Mouse (Mus musculus) CH12.LX (cell line): ENCODE results near the gene Rogdi. TPM values are rescaled to one million over a fixed set of nuclear protein-coding genes. Genes with fewer than 3 reads are reported as not detected.

ENCODE experiments used
- DNase-seq: peaks from one replicate; pipeline ENCODE4 v3.0.0-alpha.2; 2013; ENCODE audit errors: extremely low read depth
- H3K27ac ChIP-seq: 2 replicates; pipeline ENCODE4 v1.5.1; 2012; ENCODE audit warnings: low read depth, mild to moderate bottlenecking, control low read depth, moderate library complexity; ENCODE audit not compliant: insufficient read depth
- H3K27me3 ChIP-seq: replicated peaks from 2 replicates; pipeline ENCODE3; 2012; ENCODE audit warnings: inconsistent platforms
- H3K36me3 ChIP-seq, 2 experiments: replicated peaks in 1 of 2; 2 replicates each; pipeline versions ENCODE3 to v1.6.1; 2012; ENCODE audit warnings: inconsistent platforms in 1 of 2, low read length in 1 of 2, mild to moderate bottlenecking in 1 of 2, mixed read lengths in 1 of 2, moderate library complexity in 1 of 2; ENCODE audit not compliant: control insufficient read depth in 1 of 2, insufficient read depth in 1 of 2
- H3K4me1 ChIP-seq, 2 experiments: 2 replicates each; pipeline ENCODE4 v1.6.1; 2012; ENCODE audit warnings: inconsistent platforms in 1 of 2, moderate library complexity in 1 of 2; ENCODE audit not compliant: insufficient read depth in 2 of 2, control insufficient read depth in 1 of 2
- H3K4me2 ChIP-seq: 2 replicates; pipeline ENCODE4 v1.6.1; 2012; ENCODE audit warnings: low read depth, mild to moderate bottlenecking, control low read depth; ENCODE audit not compliant: poor library complexity, insufficient read depth, severe bottlenecking
- H3K4me3 ChIP-seq, 3 experiments: fragments of 150-350 bp in 1 of 3; sonication (generic) in 1 of 3; replicated peaks in 1 of 3; 2 replicates each; pipeline versions ENCODE3 to v1.5.1; 2011 to 2012; ENCODE audit warnings: low read depth in 2 of 3, low read length in 2 of 3, mild to moderate bottlenecking in 2 of 3, moderate library complexity in 2 of 3, control low read depth in 1 of 3, improper control_type of control experiment in 1 of 3, inconsistent platforms in 1 of 3, mixed read lengths in 1 of 3; ENCODE audit not compliant: poor library complexity in 1 of 3
- H3K79me2 ChIP-seq: replicated peaks from 2 replicates; pipeline ENCODE4 v1.6.1; 2012; ENCODE audit warnings: mild to moderate bottlenecking, moderate library complexity; ENCODE audit not compliant: control insufficient read depth, poor library complexity, insufficient read depth, severe bottlenecking; ENCODE audit errors: extremely low read depth
- H3K9ac ChIP-seq: 2 replicates; pipeline ENCODE4 v1.6.1; 2012; ENCODE audit warnings: low read depth, mild to moderate bottlenecking, control low read depth, moderate library complexity; ENCODE audit not compliant: insufficient read depth
- H3K9me3 ChIP-seq: replicated peaks from 2 replicates; pipeline ENCODE3; 2012; ENCODE audit warnings: low read length, inconsistent platforms, mixed read lengths
- BHLHE40 ChIP-seq: IDR thresholded peaks from 2 replicates; pipeline ENCODE4 v1.6.1; 2011; ENCODE audit warnings: mild to moderate bottlenecking, low read depth, low read length, improper control_type of control experiment
- CHD1 ChIP-seq: IDR thresholded peaks from 2 replicates; pipeline ENCODE4 v1.6.1; 2012; ENCODE audit warnings: low read depth, low read length, improper control_type of control experiment, inconsistent platforms
- CHD2 ChIP-seq: IDR thresholded peaks from 2 replicates; pipeline ENCODE4 v1.6.1; 2011; ENCODE audit warnings: low read length, improper control_type of control experiment
- CTCF ChIP-seq, 2 experiments: IDR thresholded peaks in 1 of 2; conservative IDR thresholded peaks in 1 of 2; 2 replicates each; pipeline ENCODE4 v1.5.1; 2011 to 2012; ENCODE audit warnings: low read depth in 2 of 2, low read length in 2 of 2, improper control_type of control experiment in 1 of 2, inconsistent platforms in 1 of 2, mild to moderate bottlenecking in 1 of 2, moderate library complexity in 1 of 2
- E2F4 ChIP-seq: IDR thresholded peaks from 2 replicates; pipeline ENCODE4 v1.6.1; 2011; ENCODE audit warnings: low read depth, low read length, improper control_type of control experiment; ENCODE audit not compliant: insufficient replicate concordance
- ETS1 ChIP-seq: conservative IDR thresholded peaks from 2 replicates; pipeline ENCODE4 v1.6.1; 2012; ENCODE audit warnings: low read depth, mild to moderate bottlenecking, inconsistent platforms, low read length, improper control_type of control experiment, moderate library complexity
- HCFC1 ChIP-seq: IDR thresholded peaks from 2 replicates; pipeline ENCODE4 v1.6.1; 2012; ENCODE audit warnings: low read depth, mild to moderate bottlenecking, inconsistent platforms, low read length, improper control_type of control experiment
- IRF4 ChIP-seq: IDR thresholded peaks from 2 replicates; pipeline ENCODE4 v1.6.1; 2014; ENCODE audit warnings: low read depth, mild to moderate bottlenecking, inconsistent platforms, low read length, improper control_type of control experiment
- JUN ChIP-seq: IDR thresholded peaks from 2 replicates; pipeline ENCODE4 v1.6.1; 2011; ENCODE audit warnings: low read depth, mild to moderate bottlenecking, low read length, improper control_type of control experiment, moderate library complexity; ENCODE audit not compliant: insufficient read depth
- KAT2A ChIP-seq: IDR thresholded peaks from 2 replicates; pipeline ENCODE4 v1.6.1; 2012; ENCODE audit warnings: low read length, improper control_type of control experiment, inconsistent platforms; ENCODE audit not compliant: insufficient replicate concordance
- MAZ ChIP-seq: IDR thresholded peaks from 2 replicates; pipeline ENCODE4 v1.6.1; 2012; ENCODE audit warnings: low read depth, mild to moderate bottlenecking, inconsistent platforms, low read length, improper control_type of control experiment, moderate library complexity
- MXI1 ChIP-seq: IDR thresholded peaks from 2 replicates; pipeline ENCODE4 v1.6.1; 2011; ENCODE audit warnings: mild to moderate bottlenecking, low read depth, low read length, improper control_type of control experiment
- PAX5 ChIP-seq: IDR thresholded peaks from 2 replicates; pipeline ENCODE4 v1.6.1; 2012; ENCODE audit warnings: low read length, inconsistent platforms, mixed read lengths
- POLR2A ChIP-seq: IDR thresholded peaks from 2 replicates; pipeline ENCODE4 v1.6.1; 2011; ENCODE audit warnings: low read depth, mild to moderate bottlenecking, improper control_type of control experiment, low read length
- RAD21 ChIP-seq: IDR thresholded peaks from 2 replicates; pipeline ENCODE4 v1.6.1; 2011; ENCODE audit warnings: low read depth, mild to moderate bottlenecking, low read length, improper control_type of control experiment, moderate library complexity
- TBP ChIP-seq: conservative IDR thresholded peaks from 2 replicates; pipeline ENCODE4 v1.6.1; 2011; ENCODE audit warnings: low read depth, low read length, improper control_type of control experiment
- ZC3H11A ChIP-seq: IDR thresholded peaks from 2 replicates; pipeline ENCODE4 v1.6.1; 2012; ENCODE audit warnings: low read depth, mild to moderate bottlenecking, inconsistent platforms, low read length, improper control_type of control experiment
- dilution Hi-C: fragments of 300-500 bp; cut with MboI; formaldehyde crosslinking; loops from 2 replicates; pipeline ENCODE4 v1.14.3; 2020; ENCODE audit warnings: low sequenced_read_pairs; ENCODE audit not compliant: extremely low pct_unique_long_range_greater_than_20kb, extremely low pct_ligation_motif_present
- in situ Hi-C: fragments of 300-500 bp; cut with MboI; formaldehyde crosslinking; loops from 3 replicates; pipeline ENCODE4 v1.14.3; 2019; ENCODE audit warnings: low sequenced_read_pairs, low pct_ligation_motif_present, low pct_unique_long_range_greater_than_20kb, mixed read lengths
- polyA plus RNA-seq: library from polyadenylated mRNA; unstranded; fragments of >175 nt; gene quantifications from 2 replicates; pipeline ENCODE4 v1.2.1, GENCODE M21; 2012; ENCODE audit warnings: low read depth; ENCODE audit not compliant: insufficient read length
- total RNA-seq, 2 experiments: library from RNA; depleted of rRNA; stranded (reverse); fragments of 300-350 nt in 1 of 2; fragments of >200 nt in 1 of 2; gene quantifications; 2 replicates each; pipeline ENCODE4 v1.2.3; 2012 to 2014

Rogdi gene
- total and polyA plus RNA-seq, 3 experiments: 25.1 to 121 (median 33.4) TPM

- TF ChIP-seq CHD1: no peak
- TF ChIP-seq IRF4: no peak
- TF ChIP-seq JUN: no peak
- no peak for TF ChIP-seq KAT2A
- no peak for TF ChIP-seq CTCF (conservative IDR thresholded peaks at IDR 0.05 in 1 of 2, IDR thresholded peaks at IDR 0.05 in 1 of 2; ENCODE audit: low read depth in 2 of 2, low read length in 2 of 2)
- Histone ChIP-seq H3K36me3 (no peaks in the 10 kb centered on the region), H3K4me2 (no peak overlapping the region), H3K27ac (no peak overlapping the region), H3K27me3 (peaks cover 2% of the 10 kb centered on the region), H3K9ac (no peak overlapping the region), H3K9me3 (no peaks in the 10 kb centered on the region), H3K4me1 (peaks cover 0 to 7% of the 10 kb centered on the region in 2 experiments; a peak in 2 of 4 replicates), H3K4me3 (no peak overlapping the region), H3K79me2 (no peaks in the 10 kb centered on the region)
- no peak for DNase-seq
- in situ Hi-C loops: no loop called here
- dilution Hi-C loops: no loop called here
Measured at GRCm38 (mm10) chr16:4998984-4999383, 14.4 kb downstream of the Rogdi start.

- peaks cover 0 to 11% of the 10 kb centered on the region in 2 experiments; a peak in 2 of 4 replicates for H3K4me1 ChIP-seq
- DNase-seq: no peak
- H3K9ac ChIP-seq: no peak within 1 kb of the TSS
- no peak within 1 kb of the TSS for H3K4me3 ChIP-seq
- no peak within 1 kb of the TSS for H3K4me2 ChIP-seq
- TF ChIP-seq POLR2A (no peak), CHD2 (no peak), HCFC1 (no peak)
- no peaks in the 10 kb centered on the region for H3K79me2 ChIP-seq
- H3K27ac ChIP-seq: no peak within 1 kb of the TSS
- in situ Hi-C loops (no loop called here), dilution Hi-C loops (no loop called here)
- no peaks in the 10 kb centered on the region for H3K36me3 ChIP-seq
- peaks cover 2% of the 10 kb centered on the region for H3K27me3 ChIP-seq
- H3K9me3 ChIP-seq: no peaks in the 10 kb centered on the region
Measured at GRCm38 (mm10) chr16:4997553-4997952, 15.8 kb downstream of the Rogdi start, which contains the start of gene Sept12. Sept12 (minus strand) TSS chr16:4997852.

GRCm38 (mm10) chr16:4993276-4993675, 20.1 kb downstream of the Rogdi start:
- Histone ChIP-seq H3K27ac (no peak overlapping the region), H3K9ac (no peak overlapping the region), H3K36me3 (no peaks in the 10 kb centered on the region), H3K9me3 (no peaks in the 10 kb centered on the region), H3K27me3 (no peaks in the 10 kb centered on the region), H3K4me1 (peaks cover 0 to 11% of the 10 kb centered on the region in 2 experiments; a peak in 2 of 4 replicates), H3K79me2 (no peaks in the 10 kb centered on the region), H3K4me2 (no peak overlapping the region), H3K4me3 (no peak overlapping the region)
- in situ Hi-C loops: no loop called here
- TF ChIP-seq RAD21 (no peak), JUN (no peak), E2F4 (no peak), MAZ (no peak), ETS1 (no peak), PAX5 (no peak), CTCF (conservative IDR thresholded peaks at IDR 0.05 in 1 of 2, IDR thresholded peaks at IDR 0.05 in 1 of 2; ENCODE audit: low read depth in 2 of 2, low read length in 2 of 2) (no peak), MXI1 (no peak), TBP (no peak), BHLHE40 (no peak), ZC3H11A (no peak)
- no peak for DNase-seq
- dilution Hi-C loops: no loop called here
